Mouse (Mus musculus): Measurements from ENCODE around the gene Sestd1. TPM values are rescaled to one million over a fixed set of nuclear protein-coding genes. Genes with fewer than 3 reads are reported as not detected.
A peak's percentile ranks its signal among the peaks of the same experiment; 100 is the strongest.

Gene Sestd1
- 10 to 100 TPM in 3 of 4 experiments, 1 to 10 TPM in 1; 8.5 to 12.6 (median 10.5) TPM for total RNA-seq (2022)

GRCm38 (mm10) chr2:77280512-77281409 is at the start of gene Sestd1:
Sestd1 (minus strand) TSS chr2:77280592.
- peak; percentile 63 to 69 for DNase-seq (ENCODE audit: low spot score in 2 of 2)

- DNase-seq (ENCODE audit: low spot score in 2 of 2): no peak
These were observed 46.9 kb upstream of the Sestd1 start for GRCm38 (mm10) chr2:77327246-77327645.

DNA sequence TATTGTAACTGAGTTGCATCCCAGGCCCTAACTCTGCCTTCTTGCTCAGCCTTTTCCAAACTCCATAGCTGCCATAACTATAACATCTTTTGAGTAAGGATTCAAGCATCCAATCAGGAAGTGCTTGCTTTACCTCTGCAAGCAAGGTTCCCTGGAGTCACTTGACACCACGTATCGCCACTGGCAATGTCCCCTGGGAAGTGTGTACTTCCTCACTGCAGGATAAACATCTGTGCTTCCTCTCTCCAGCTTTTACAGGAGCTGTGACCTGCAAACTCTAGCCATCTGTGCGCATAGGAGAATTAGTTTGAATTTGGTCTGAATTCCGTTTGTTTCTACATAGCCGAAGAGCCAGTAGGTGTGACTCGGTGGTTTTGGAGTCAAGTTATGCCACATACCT is 43.3 kb upstream of the Sestd1 start:
- no peak for DNase-seq (ENCODE audit: low spot score in 2 of 2)

GRCm38 (mm10) chr2:77323156-77323555 is 42.8 kb upstream of the Sestd1 start:
- DNase-seq (ENCODE audit: low spot score in 2 of 2): no peak

GRCm38 (mm10) chr2:77319196-77319595 is 38.8 kb upstream of the Sestd1 start:
- DNase-seq (ENCODE audit: low spot score in 2 of 2): no peak

DNA sequence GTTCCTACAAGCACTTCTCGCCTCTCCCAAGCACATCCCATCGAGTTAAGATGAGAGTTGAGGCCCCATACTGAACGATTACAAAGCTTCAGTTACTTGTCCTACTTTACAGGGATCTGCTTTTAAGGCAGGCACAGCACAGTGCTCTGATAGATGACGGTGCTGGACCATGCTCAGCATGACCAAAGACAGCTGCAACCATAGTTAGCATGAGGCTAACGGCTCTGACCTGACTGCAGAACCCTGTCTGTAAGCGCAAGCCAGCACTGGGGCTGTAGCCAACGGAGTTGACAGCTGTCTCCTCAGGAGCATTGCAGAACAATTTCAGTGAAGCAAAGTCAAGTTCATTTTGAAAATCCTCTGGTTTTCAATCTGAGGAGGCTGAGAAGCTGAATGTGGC is 36.6 kb upstream of the Sestd1 start:
- peak; percentile 80 to 82 for DNase-seq (ENCODE audit: low spot score in 2 of 2)

DNA sequence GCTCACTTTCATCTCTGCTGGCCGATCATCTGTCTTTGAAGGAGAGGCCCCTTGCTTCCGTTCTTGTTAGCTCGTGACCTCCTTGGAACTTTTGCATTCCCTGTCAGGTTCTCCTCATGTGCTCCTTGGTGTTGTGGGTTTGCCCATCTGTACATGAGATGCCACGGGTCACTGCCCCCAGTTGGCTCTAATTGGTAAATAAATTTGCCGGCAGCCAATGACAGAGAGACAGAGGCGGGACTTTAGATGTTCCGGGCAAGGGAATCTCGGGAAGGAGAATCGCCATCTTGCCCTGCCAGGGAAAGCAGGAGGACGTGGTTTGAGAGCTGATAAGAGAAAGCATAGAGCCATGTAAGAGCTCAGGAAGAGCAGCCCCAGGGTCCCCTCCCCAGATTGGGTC is 33.5 kb upstream of the Sestd1 start:
- peak; percentile 49 to 55 for DNase-seq (ENCODE audit: low spot score in 2 of 2)

- DNase-seq (ENCODE audit: low spot score in 2 of 2): peak; percentile 21 to 30
These were observed 32.2 kb upstream of the Sestd1 start for GRCm38 (mm10) chr2:77312616-77313015.

- DNase-seq (ENCODE audit: low spot score in 2 of 2): peak; percentile 61 to 64
These were observed 28.9 kb upstream of the Sestd1 start for GRCm38 (mm10) chr2:77309313-77309712.

DNA sequence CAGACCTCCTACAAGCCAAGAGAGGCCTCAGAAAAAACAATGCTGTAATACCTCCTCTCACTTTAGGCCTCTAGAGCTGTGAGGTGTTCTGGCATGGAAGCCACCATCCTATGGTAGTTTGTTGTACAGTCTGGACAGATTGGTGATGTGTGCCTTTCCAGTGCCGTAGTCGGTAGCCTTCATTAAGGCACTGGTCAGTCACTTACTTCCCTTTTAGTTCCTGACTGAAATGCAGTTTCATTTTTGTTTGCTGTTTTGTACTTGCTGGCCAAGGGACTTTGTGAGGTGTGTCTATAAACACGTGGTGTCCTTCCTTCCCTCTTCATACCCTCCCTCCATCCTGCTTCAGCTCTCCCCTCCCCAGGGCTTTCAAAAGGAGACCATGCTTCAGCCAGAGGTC is 24.1 kb upstream of the Sestd1 start:
- DNase-seq (ENCODE audit: low spot score in 2 of 2): no peak

DNA sequence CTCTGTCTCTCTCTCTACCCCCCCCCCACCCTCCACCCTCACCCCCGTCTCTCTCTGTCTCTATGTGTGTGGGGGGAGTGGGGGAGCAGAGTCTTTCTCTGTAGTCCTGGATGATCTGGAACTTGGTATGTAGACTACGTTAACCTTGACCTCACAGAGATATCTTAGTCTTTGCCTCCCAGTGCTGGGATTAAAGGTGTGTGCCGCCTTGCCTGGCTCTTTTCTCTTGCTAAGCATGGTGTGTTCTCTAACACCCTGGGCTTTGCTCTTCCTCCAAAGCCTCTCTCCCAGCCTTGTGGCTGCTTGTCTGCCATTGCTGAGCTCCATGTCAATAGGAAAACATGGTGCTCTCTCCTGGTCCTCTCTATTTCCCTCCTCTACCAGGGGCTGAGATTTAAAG is 23.3 kb upstream of the Sestd1 start:
- DNase-seq (ENCODE audit: low spot score in 2 of 2): no peak

DNA sequence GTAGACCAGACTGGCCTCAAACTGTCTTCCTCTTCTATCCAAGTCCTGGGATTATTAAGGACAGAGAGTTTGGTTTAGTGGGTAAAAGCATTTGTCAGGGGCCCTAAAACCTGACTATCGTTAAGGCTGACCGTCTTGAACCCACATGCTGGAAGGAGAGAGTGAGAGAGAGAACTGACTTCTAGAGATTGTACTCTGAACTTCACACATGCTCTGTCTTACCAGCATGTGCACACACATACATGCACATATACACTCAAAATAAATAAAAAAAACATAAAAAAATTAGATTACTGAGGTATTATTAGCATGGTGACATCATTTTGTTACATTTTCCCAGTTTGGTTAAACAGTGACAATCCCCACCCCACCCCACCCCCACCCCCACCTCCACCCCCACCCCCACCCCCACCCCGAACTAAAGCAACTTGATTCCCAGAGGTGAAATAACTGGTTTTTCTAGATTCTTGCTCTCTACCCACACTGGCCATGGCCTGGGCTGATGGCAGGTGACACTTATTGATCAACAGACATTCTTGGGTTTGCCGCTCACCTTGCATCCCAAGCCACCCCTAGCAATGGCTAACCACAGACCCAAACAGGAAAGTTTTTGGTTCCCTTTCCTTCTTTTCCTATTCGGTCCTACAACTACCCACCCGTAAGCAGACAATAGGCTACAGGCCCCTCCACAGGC is 22.4 kb upstream of the Sestd1 start:
- DNase-seq (ENCODE audit: low spot score in 2 of 2): no peak

- DNase-seq (ENCODE audit: low spot score in 2 of 2): no peak
These were observed 21.4 kb upstream of the Sestd1 start for GRCm38 (mm10) chr2:77301687-77302389.

DNA sequence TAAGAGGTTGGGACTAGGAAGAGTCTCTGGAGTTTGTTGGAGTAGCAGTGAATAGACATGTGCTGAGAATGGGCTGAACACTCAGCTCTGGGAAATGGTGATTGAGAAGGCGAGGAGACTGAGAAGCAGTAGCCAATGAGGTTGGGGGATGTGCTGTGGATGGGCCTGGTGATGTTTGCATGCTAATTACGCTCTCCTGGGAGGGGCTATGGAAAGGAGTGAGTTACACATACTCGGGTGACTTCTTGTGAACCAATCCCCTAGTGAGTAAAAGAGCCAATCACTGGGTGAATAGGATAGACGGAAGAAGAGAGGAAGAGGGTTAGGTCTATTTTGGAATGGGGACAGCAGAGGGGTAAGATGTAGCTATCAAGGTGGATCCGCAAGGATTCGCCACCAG is 9.3 kb upstream of the Sestd1 start:
- no peak for DNase-seq (ENCODE audit: low spot score in 2 of 2)

GRCm38 (mm10) chr2:77286755-77287154 is 6.4 kb upstream of the Sestd1 start:
- no peak for DNase-seq (ENCODE audit: low spot score in 2 of 2)

GRCm38 (mm10) chr2:77284281-77284899 is 4.0 kb upstream of the Sestd1 start:
- no peak for DNase-seq (ENCODE audit: low spot score in 2 of 2)

DNA sequence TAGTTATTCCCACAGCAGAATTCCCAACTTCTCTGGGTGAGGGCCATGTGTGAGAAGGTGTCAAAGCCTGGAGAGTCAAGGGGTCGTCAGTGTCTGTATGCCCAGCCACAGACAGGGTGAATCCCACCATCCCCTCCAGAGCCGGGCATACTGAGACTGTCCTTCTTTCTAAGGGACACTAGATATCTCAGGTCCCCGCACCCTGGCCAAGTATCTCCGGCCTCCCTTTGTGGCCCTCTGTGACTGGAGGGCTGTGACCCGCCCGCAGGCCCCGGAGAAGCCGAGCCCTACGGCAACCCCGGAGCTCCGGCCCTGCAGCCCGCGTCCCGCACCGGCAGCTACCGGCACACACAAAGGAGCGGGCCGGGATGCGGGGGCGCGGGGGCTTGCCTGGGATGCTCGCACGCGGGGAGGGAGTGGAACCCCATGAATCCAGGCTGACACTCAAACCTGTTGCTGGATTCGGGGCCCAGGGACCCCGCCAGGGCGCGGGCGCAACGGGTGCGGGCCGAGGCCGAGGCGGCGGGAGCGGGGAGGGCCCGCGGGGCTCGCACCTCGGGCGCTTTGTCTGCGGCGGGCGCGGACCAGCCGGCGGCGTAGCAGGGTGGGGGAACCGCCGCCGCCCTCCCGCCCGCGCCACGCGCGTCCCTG is 406 bp downstream of the Sestd1 start:
- DNase-seq (ENCODE audit: low spot score in 2 of 2): no peak

DNA sequence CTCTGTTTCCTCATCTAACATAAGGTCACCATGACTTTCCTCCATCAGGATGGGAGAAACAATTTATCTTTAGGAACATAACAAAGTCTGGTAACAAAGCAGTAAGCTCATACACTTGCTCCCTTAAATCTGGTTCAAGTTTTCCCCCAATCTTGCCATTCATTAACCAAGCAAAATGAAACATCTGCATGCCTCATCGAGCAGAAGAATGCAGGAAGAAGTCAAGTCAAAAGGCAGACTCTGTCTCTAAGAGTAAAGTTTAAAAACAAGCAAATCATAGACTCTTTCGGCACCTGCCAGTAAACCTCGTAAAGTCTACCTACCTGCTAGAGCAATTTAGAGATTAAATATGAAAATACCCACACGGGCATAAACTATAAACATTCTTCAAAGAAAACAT is 3.1 kb downstream of the Sestd1 start:
- no peak for DNase-seq (ENCODE audit: low spot score in 2 of 2)

GRCm38 (mm10) chr2:77275851-77276250 is 4.5 kb downstream of the Sestd1 start:
- no peak for DNase-seq (ENCODE audit: low spot score in 2 of 2)

- no peak for DNase-seq (ENCODE audit: low spot score in 2 of 2)
These were observed 5.3 kb downstream of the Sestd1 start for GRCm38 (mm10) chr2:77274976-77275641.
